Mouse (Mus musculus): ENCODE measurements around the gene Fkbp15. TPM values are rescaled to one million over a fixed set of nuclear protein-coding genes. Genes with fewer than 3 reads are reported as not detected.

Gene Fkbp15
- polyA plus RNA-seq, 1 experiment from 2014 or later, result 22.9 TPM

Other genes with a start within 250 kb of the Fkbp15 start
- gene Mup21, start 209.7 kb downstream of the Fkbp15 start, polyA plus RNA-seq (2015; fragmentation: Nextera tagmentation; extraction: Ambion mirVana), result not detected in 2 replicates
- 26.5 and 31.5 TPM in 2 replicates for gene Zfp37, start 129.5 kb downstream of the Fkbp15 start, polyA plus RNA-seq (2015; fragmentation: Nextera tagmentation; extraction: Ambion mirVana)
- gene Slc31a2, start 98.0 kb downstream of the Fkbp15 start, polyA plus RNA-seq (2015; fragmentation: Nextera tagmentation; extraction: Ambion mirVana), result 17.7 and 18.2 TPM in 2 replicates
- 50.0 and 51.1 TPM in 2 replicates for gene Slc31a1, start 179 bp upstream of the Fkbp15 start, polyA plus RNA-seq (2015; fragmentation: Nextera tagmentation; extraction: Ambion mirVana)
- 71.0 and 72.2 TPM in 2 replicates for gene Cdc26, start 48.1 kb upstream of the Fkbp15 start, polyA plus RNA-seq (2015; fragmentation: Nextera tagmentation; extraction: Ambion mirVana)
- 12.4 and 15.8 TPM in 2 replicates for gene Prpf4, start 48.2 kb upstream of the Fkbp15 start, polyA plus RNA-seq (2015; fragmentation: Nextera tagmentation; extraction: Ambion mirVana)
- 0.29 TPM in 1 of 2 replicates, not detected in the other for gene Rnf183, start 74.7 kb upstream of the Fkbp15 start, polyA plus RNA-seq (2015; fragmentation: Nextera tagmentation; extraction: Ambion mirVana)
- gene Wdr31, start 110.3 kb upstream of the Fkbp15 start, polyA plus RNA-seq (2015; fragmentation: Nextera tagmentation; extraction: Ambion mirVana), result 14.4 and 16.0 TPM in 2 replicates
- 0.63 and 0.80 TPM in 2 replicates for gene Bspry, start 119.5 kb upstream of the Fkbp15 start, polyA plus RNA-seq (2015; fragmentation: Nextera tagmentation; extraction: Ambion mirVana)
- 11.2 and 11.5 TPM in 2 replicates for gene Hdhd3, start 142.9 kb upstream of the Fkbp15 start, polyA plus RNA-seq (2015; fragmentation: Nextera tagmentation; extraction: Ambion mirVana)
- 72.2 and 75.6 TPM in 2 replicates for gene Alad, start 159.4 kb upstream of the Fkbp15 start, polyA plus RNA-seq (2015; fragmentation: Nextera tagmentation; extraction: Ambion mirVana)
- gene Pole3, start 164.5 kb upstream of the Fkbp15 start, polyA plus RNA-seq (2015; fragmentation: Nextera tagmentation; extraction: Ambion mirVana), result 61.8 and 62.3 TPM in 2 replicates
- gene 4933430I17Rik, start 164.8 kb upstream of the Fkbp15 start, polyA plus RNA-seq (2015; fragmentation: Nextera tagmentation; extraction: Ambion mirVana), result 0.53 and 0.71 TPM in 2 replicates
- 58.1 and 64.6 TPM in 2 replicates for gene Rgs3, start 199.3 kb upstream of the Fkbp15 start, polyA plus RNA-seq (2015; fragmentation: Nextera tagmentation; extraction: Ambion mirVana)

Data from hindbrain, embryonic 16.5 days (tissue).